Mouse (Mus musculus): ENCODE data around the gene Trabd2b.

The Trabd2b gene

DNA sequence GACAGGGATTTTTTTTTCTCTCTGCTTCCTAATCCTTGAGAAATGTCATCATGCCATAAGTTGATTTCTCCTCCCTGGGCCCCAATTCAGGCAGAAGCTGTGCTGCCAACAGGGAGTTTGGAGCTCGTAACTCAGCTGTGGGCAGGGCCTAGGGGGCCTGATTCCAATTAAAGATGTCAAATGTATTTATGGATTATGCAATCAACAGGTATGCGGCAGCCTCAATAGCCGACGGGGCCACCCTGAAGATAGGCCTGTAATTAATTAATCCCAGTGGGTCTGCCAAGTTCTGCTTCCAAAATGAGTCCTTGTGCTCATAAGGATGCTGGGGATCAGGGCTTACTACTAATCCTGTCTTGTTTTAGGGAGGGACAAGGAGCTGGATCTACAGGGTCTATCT lies 135.6 kb downstream of the Trabd2b start:
- DNase-seq (ENCODE audit: low spot score), result no peak

DNA sequence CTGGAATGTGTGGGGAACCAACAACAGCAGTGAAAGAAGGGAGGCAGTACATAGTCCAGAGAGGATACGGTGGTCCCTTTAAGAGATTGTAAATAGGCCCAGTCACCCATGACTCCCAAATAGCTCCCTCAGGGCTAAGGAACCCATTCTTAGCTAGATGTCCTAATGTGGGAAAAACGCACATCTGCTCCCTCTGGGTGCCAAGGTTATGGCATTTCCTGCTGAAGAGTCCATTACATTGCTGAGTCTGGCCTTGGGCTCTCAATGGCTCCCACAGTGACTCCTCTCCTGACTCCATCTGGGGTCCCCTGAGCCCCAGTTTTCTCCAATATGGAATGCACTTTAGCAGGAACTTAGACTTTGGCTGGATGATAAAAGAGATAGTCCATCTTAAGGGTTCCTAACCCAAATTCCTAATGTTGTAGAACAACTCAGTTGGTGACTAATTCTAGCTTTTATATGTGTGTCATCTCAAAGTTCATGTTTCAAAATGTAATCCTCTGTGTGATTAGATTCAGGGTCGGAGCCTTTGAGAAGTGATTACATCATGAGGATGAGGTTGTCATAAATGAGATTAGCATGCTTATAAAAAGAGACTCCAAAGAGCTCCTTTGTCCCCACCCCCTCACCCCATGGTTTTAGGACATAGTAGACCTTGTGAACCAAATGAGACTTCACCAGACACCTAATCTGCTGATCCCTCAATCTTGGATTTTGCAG lies 139.1 kb downstream of the Trabd2b start:
- no peak for DNase-seq (ENCODE audit: low spot score)

DNA sequence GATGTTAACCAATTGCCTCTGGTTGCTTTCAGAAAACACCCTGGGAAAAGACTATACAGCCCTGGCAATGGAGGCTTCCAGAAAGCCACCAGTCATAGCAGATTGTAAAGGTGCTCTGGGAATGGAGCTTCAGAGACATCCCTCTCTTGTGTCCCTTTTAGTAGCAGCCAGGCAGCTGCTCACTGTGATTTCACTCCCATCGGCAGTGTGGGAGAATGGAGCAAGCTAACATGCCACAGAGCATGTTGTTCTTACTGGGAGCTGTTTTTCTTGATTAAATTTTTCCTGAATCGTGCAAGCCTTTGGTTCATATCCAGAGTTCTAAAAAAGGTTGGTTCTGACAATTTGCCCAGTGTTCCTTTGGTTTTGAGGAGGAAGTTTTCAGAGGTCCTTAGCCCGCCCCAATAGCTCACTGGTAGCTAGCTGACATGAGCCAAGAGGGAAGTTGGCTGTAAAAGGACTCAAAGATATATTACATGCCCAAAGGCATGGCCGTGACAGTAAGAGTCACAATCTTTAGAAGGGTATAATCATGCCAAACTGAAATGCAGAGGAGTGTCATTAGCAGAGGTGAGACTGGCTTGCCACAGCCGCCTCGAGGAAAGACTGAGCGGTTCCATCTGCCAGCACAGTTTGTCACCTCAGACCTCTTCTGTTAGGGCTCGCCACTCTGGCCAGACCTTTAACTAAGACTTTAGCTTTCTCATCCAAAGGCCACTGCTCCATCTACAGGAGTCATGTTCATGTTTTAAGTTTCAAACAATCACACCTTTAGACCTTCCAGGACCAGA lies 141.3 kb downstream of the Trabd2b start:
- no peak for DNase-seq (ENCODE audit: low spot score)

DNA sequence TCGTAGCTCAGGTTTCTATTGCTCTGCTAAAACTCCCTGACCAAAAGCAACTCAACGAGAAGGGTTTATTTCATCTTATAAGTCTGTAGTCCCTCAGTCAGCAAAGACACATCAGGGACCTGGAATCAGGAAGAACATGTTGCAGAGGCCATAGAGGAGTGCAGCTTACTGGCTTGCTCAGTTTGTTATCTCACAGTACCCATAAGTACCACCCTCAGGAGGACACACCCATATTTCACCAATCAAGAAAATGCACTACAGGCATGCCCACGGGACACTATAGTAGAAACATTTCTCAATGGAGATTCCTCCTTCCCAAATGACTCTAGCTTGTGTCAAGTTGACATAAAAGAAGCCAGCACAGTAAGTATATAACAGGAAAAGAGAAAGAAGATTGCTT lies 143.0 kb downstream of the Trabd2b start:
- no peak for DNase-seq (ENCODE audit: low spot score)

DNA sequence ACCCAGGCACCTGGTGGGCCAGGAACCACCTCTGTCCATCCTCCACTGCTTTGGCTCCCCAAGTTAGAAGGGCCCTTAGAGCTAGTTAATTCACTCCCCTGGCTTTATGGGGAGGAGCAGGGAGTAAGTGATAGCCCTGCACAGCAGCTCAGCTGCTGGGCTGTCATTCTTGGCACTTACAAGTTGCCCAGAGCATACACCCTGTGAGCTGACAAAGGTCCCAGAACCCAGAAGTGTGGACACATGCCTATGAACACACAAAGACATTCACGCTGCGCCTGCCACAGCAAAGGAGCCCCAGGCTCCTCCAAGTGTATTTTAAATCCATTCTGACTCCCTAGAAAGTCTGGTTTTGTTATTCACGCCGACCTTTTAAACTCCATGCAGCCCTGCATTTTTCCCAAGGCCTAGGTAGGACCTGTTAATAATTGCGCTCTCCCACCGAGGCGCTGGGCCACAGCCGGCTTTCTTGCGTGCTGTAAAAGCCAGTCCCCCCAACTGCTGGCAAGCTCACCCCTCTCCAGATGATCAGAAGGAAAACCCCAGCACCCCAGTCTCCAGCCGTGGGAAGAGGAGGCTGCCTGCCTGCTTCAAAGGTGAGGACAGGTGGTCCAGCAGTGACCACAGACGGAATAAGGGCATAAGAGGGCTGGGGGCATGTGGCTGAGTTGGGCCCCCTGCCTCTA lies 144.1 kb downstream of the Trabd2b start:
- DNase-seq (ENCODE audit: low spot score), result no peak

GRCm38 (mm10) chr4:114556880-114557279 lies 150.4 kb downstream of the Trabd2b start:
- DNase-seq (ENCODE audit: low spot score), result no peak

DNA sequence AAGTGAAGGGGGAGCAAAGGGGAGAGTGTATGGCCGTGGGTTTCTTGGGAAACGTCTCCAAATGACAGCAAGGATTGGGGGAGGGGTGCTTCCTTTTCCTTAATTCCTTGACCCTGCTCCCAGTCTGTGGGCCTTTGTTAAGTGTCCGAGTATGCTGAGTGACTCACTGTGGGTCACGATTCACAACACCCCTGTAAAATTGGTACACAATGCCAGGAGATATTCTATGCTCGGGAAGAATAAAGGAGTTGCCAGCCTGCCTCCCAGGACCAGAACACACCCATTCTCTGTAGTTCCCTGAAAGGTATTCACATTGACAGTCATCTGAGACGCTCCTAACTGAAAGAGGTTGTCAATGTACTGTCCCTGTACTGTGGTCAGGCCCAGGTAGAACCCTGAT lies 151.2 kb downstream of the Trabd2b start:
- DNase-seq (ENCODE audit: low spot score), result no peak

DNA sequence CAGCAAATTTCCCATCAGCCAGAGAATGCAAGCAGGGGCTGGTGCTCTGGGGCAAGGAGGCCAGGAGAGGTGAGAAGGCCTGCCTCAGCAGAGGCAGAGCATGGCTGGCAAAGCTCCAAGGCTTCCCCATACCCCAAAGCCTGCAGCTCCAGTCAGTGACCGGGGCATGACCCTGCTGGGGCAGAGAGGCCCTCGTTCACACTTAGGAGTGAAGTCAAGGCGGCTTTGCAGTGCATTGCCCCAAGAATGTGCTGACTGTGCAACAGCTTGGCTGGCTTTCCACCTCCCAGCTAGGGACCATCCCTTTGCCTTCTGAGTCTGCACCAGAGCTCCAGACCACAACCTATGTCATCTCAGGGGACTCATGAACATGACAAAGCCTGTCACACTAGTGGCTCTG lies 152.0 kb downstream of the Trabd2b start:
- DNase-seq (ENCODE audit: low spot score), result no peak

- DNase-seq (ENCODE audit: low spot score), result no peak
Measured at GRCm38 (mm10) chr4:114560638-114561216, 154.2 kb downstream of the Trabd2b start.

DNA sequence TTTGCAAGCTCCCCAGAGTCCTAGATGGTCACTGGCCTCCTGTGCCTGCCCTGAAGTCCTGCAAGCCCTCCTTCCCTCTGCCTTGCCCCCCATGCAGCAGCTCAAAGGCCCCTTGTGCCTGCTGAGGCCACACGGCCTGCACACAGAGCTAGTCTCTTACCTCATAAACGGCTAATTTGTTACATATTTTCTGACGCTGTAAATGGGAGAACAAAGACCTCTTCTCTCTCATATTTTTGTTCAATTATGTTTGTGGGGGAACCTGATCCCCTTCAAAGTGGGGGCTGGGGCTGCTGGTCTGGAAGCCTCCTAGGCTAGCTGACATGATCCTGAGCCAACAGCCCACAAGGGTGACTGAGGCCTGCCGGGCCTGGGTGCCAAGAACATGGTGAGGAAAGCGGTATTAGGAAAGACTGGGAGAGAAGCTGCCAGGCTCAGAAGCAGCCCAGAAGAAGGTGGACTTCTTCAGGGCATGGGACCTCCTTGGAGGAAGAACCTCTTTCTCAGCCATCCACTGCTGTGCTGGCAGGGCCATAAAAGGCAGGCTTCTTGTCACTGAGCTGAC lies 157.7 kb downstream of the Trabd2b start:
- no peak for DNase-seq (ENCODE audit: low spot score)

DNA sequence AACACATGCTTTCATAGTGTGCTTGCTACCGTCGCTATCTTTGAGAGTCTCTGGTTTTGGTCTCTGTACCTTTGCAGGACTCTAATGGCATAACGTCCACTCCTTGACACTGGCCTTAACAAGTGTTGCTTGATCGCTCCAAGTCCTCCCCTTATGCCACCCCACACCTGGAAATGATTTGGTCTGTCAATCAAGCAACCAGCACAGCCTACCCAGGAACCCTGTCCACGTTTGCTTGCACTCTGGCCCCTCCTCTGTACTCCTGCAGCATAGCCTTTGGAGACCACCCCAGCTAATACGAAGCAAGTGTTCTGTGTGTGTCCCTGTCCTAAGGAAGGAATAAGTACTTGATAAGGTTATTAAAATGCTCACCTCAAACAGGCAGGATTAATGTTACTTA lies 161.1 kb downstream of the Trabd2b start:
- DNase-seq (ENCODE audit: low spot score), result no peak

DNA sequence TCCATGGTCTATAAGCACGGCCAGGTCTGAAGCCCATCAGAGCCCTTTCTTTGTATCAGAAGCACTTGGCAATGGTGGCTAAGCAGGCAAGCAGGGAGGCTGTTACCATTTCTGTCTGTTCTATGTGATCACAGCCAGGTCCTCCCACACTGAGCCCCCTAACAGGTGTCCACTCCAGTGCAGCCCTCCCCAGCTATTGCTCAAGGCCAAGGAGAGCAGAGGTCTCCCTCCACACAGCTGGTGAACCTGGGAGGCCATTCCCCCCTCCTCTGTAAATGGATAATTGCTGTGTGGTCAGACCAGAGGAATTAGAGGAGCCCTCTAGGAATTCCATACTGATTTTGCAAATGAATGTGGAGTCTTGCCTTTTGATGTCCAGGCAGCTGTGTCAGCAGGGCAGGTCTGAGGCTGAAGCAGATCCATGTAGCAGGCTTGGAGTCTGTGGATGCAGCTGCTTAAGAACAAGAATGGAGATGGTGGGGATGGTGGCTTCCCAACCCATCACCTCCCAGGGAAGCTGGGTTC lies 161.6 kb downstream of the Trabd2b start:
- no peak for DNase-seq (ENCODE audit: low spot score)

DNA sequence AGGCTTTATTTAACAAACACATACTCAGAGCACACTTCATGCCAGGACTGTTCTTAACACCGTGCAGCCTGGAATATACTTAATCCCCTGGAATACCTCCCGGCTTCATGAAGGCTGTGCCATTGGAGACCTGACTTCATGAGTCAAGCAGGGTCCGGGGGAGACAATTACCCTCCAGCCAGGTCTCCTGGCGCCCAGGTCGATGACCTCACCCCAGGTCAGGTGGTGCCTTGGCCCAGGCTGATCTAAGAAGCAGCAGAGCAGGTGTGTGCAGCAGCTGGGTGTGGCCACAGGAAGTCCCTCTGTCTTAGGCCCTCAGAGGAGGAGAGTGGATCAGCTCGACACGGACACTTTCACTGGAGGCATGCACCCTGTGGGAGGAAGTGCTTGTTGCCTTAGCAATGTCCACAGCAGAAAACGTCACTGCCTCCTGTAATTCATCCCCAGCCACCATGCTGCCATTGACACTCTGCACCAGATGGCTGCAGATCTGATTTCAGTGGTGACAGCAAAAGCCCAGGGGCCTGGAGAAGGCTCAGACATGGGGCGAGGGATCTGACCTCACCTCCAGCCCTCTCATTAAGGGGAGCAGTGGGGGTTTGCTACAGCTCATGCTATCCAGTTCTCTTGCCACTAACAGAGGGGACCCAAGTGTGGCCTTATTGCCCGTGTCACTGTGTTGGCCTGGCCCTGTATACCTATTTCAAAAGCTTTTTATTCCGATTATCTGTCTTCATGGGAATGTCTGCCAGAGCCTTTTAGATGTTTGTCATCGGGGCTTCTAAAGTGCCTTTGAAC lies 171.8 kb downstream of the Trabd2b start:
- no peak for DNase-seq (ENCODE audit: low spot score)

- DNase-seq (ENCODE audit: low spot score), result no peak
Measured at GRCm38 (mm10) chr4:114583546-114584144, 177.1 kb downstream of the Trabd2b start.

DNA sequence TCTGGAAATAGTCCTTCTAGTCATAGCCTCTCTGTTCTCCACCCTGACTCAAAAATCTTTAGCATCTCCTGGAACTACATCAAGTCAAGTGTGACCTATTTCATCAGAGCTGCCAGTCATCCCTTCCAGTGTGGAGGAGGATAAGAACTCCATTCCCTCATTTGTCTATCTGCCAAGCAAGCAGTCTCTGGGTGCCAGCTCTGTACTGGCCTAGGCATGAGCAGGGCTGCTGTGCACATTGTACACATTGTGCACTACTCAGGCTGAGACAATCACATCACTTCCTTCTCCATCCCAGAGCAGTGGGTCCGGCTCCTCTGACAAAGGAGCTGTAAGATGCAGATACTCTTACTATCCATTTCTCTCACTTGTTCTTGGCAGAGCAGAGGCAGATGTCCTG lies 178.2 kb downstream of the Trabd2b start:
- DNase-seq (ENCODE audit: low spot score), result no peak

GRCm38 (mm10) chr4:114593554-114594215 lies 187.2 kb downstream of the Trabd2b start:
- DNase-seq (ENCODE audit: low spot score), result no peak

GRCm38 (mm10) chr4:114595188-114595701 lies 188.7 kb downstream of the Trabd2b start:
- DNase-seq (ENCODE audit: low spot score), result no peak

DNA sequence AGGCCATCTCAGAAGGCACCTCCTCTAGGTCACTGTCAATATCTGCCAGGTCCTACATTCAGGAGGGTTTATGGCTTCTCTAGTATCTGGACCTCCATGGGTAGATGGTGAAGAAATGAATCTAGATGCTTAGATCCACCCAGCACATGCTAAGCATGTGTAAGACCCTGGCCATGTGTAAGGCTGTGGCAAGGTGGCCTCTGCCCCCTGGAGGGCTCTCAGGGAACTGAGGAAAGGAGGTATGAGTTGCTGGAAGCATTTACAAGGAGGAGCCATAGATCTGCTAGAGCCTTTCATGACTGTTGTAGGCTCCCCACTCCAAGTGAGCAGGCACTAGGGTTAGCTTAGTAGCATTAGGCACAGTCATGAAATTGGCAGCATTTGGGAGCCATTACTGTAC lies 192.6 kb downstream of the Trabd2b start:
- DNase-seq (ENCODE audit: low spot score), result no peak

- DNase-seq (ENCODE audit: low spot score), result no peak
Measured at GRCm38 (mm10) chr4:114601201-114602009, 194.9 kb downstream of the Trabd2b start.
